Comparison of ENCODE assay signal across 36 mouse cellular contexts in the genomic region with DNA sequence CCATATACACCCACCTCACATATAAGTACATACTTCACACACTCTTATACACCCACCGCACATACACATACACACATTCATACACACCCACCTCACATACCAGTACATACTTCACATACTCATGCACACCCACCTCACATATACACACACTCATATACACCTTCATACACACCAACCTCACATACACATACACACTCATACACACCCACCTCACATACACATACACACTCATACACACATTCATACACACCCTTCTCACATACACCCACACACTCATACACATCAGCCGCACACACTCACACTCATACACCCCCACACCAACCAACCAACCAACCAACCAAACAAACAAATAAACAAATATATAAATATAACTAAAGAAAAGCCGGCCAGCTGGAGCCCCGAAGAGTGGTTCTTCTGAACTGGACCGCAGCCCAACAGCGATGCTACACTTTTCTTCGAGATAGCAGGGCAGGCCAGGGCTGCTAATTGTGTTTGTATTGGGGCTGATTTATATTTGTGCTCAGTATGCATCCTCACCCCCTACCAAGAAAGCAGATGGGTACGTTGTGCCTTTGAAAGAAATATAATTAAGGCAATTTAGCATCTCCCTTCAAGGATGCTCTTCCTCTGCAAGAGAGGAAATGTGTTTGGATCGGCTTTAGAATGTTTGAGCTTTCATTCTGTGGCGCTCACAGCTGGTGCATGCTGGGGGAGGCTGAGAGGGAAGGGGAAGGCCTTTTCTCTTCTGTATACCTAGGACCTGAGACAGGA. TPM values are rescaled to one million over a fixed set of nuclear protein-coding genes. Genes with fewer than 3 reads are reported as not detected.
A peak's percentile ranks its signal among the peaks of the same experiment; 100 is the strongest.
DNase-seq lines count a peak whose midpoint lies in the region; ATAC-seq and TF ChIP-seq lines count a peak whose summit lies in the region.
"Had no signal": no experiment of that assay in that cellular context is flagged by ENCODE, and none has a peak within 500 bp of the region (broad histone marks: within the 10 kb centered on the region; RNA-seq: fewer than 3 reads in every experiment).

No protein-coding gene starts in this region.

- peak; percentile 60 for ATAC-seq in embryonic facial prominence, embryonic 12.5 days (ENCODE audit: insufficient number of reproducible peaks, insufficient read depth, low FRiP score, low TSS enrichment)
- peak; percentile 48; the same call in 1 of the 2 replicates for ATAC-seq in hindbrain, embryonic 14.5 days (ENCODE audit: low FRiP score)
- ATAC-seq in forebrain, embryonic 14.5 days, result 0 out of 2 replicates have a peak, but pooled peaks have one; percentile 29
- ATAC-seq in hindbrain, postnatal 0 days, result 0 out of 2 replicates have a peak, but pooled peaks have one; percentile 18
- ATAC-seq: inflammation-experienced regulatory T-cells, adult 6 months had no signal

- no peaks in the 10 kb centered on the region for H3K27me3 ChIP-seq in embryonic facial prominence, embryonic 12.5 days
- H3K27me3 ChIP-seq in embryonic facial prominence, embryonic 10.5 days (replicated peaks; ENCODE audit: low read depth, poor library complexity, severe bottlenecking), result no peaks in the 10 kb centered on the region
- no peaks in the 10 kb centered on the region for H3K27me3 ChIP-seq in hindbrain, embryonic 14.5 days (ENCODE audit: control insufficient read depth, insufficient read depth, low read length)
- no peaks in the 10 kb centered on the region for H3K27me3 ChIP-seq in hindbrain, embryonic 10.5 days (ENCODE audit: insufficient read depth, poor library complexity, severe bottlenecking)
- H3K27me3 ChIP-seq in forebrain, embryonic 14.5 days (replicated peaks; ENCODE audit: control insufficient read depth, insufficient read depth, low read length), result no peaks in the 10 kb centered on the region
- no peaks in the 10 kb centered on the region for H3K27me3 ChIP-seq in hindbrain, postnatal 0 days (ENCODE audit: insufficient read depth, low read length)
- H3K27me3 ChIP-seq: limb, embryonic 15.5 days; liver, embryonic 13.5 days; neural tube, embryonic 12.5 days had no signal

- no peaks in the 10 kb centered on the region for H3K36me3 ChIP-seq in embryonic facial prominence, embryonic 12.5 days
- H3K36me3 ChIP-seq in embryonic facial prominence, embryonic 10.5 days (replicated peaks), result no peaks in the 10 kb centered on the region
- H3K36me3 ChIP-seq in hindbrain, embryonic 14.5 days (replicated peaks; ENCODE audit: control insufficient read depth, insufficient read depth), result no peaks in the 10 kb centered on the region
- H3K36me3 ChIP-seq in hindbrain, embryonic 10.5 days, result no peaks in the 10 kb centered on the region
- no peaks in the 10 kb centered on the region for H3K36me3 ChIP-seq in forebrain, embryonic 14.5 days (ENCODE audit: control insufficient read depth, insufficient read depth, low read length)
- H3K36me3 ChIP-seq in hindbrain, postnatal 0 days (ENCODE audit: insufficient read depth, low read length), result no peaks in the 10 kb centered on the region
- H3K36me3 ChIP-seq: G1E; limb, embryonic 10.5 days; limb, embryonic 15.5 days; liver, embryonic 13.5 days; neural tube, embryonic 12.5 days had no signal

- 76% methylated on average over 10 of the region's 10 CpGs for WGBS in embryonic facial prominence, embryonic 12.5 days
- WGBS in embryonic facial prominence, embryonic 10.5 days, result 82% methylated on average over 10 of the region's 10 CpGs
- 64% methylated on average over 10 of the region's 10 CpGs for WGBS in hindbrain, embryonic 14.5 days
- WGBS in hindbrain, embryonic 10.5 days, result 73% methylated on average over 10 of the region's 10 CpGs
- WGBS in forebrain, embryonic 14.5 days, result 66% methylated on average over 10 of the region's 10 CpGs
- 56% methylated on average over 10 of the region's 10 CpGs for WGBS in hindbrain, postnatal 0 days

- no peak overlapping the region for H3K4me3 ChIP-seq in embryonic facial prominence, embryonic 12.5 days
- no peak overlapping the region for H3K4me3 ChIP-seq in embryonic facial prominence, embryonic 10.5 days
- H3K4me3 ChIP-seq in hindbrain, embryonic 14.5 days (replicated peaks; ENCODE audit: low read length), result no peak overlapping the region
- H3K4me3 ChIP-seq in hindbrain, embryonic 10.5 days, result no peak overlapping the region
- no peak overlapping the region for H3K4me3 ChIP-seq in forebrain, embryonic 14.5 days (ENCODE audit: low read depth, low read length)
- H3K4me3 ChIP-seq in hindbrain, postnatal 0 days (ENCODE audit: low read length), result no peak overlapping the region
- H3K4me3 ChIP-seq: erythroblast, embryonic 14.5 days; gastrocnemius, adult 2 months; limb, embryonic 10.5 days; limb, embryonic 15.5 days; liver, embryonic 13.5 days; neural tube, embryonic 12.5 days had no signal

- no peaks in the 10 kb centered on the region for H3K4me1 ChIP-seq in embryonic facial prominence, embryonic 12.5 days
- peaks cover 4% of the 10 kb centered on the region; the same call in 1 of the 2 replicates for H3K4me1 ChIP-seq in embryonic facial prominence, embryonic 10.5 days
- no peaks in the 10 kb centered on the region for H3K4me1 ChIP-seq in hindbrain, embryonic 14.5 days (replicated peaks; ENCODE audit: control insufficient read depth, insufficient read depth, low read length)
- H3K4me1 ChIP-seq in hindbrain, embryonic 10.5 days (replicated peaks), result peaks cover 11% of the 10 kb centered on the region
- H3K4me1 ChIP-seq in forebrain, embryonic 14.5 days (ENCODE audit: control insufficient read depth, insufficient read depth, low read length), result no peaks in the 10 kb centered on the region
- H3K4me1 ChIP-seq in hindbrain, postnatal 0 days (ENCODE audit: insufficient read depth, low read length), result no peaks in the 10 kb centered on the region
- H3K4me1 ChIP-seq: limb, embryonic 10.5 days; limb, embryonic 15.5 days; liver, embryonic 13.5 days; neural tube, embryonic 12.5 days had no signal

- H3K9ac ChIP-seq in embryonic facial prominence, embryonic 12.5 days, result no peak overlapping the region
- no peak overlapping the region for H3K9ac ChIP-seq in hindbrain, embryonic 14.5 days
- H3K9ac ChIP-seq in forebrain, embryonic 14.5 days (ENCODE audit: low read length), result no peak overlapping the region
- H3K9ac ChIP-seq in hindbrain, postnatal 0 days (replicated peaks; ENCODE audit: low read length), result no peak overlapping the region
- H3K9ac ChIP-seq: limb, embryonic 15.5 days; liver, embryonic 13.5 days; neural tube, embryonic 12.5 days had no signal

- H3K9me3 ChIP-seq in embryonic facial prominence, embryonic 12.5 days, result no peaks in the 10 kb centered on the region
- no peaks in the 10 kb centered on the region; the same call in 1 of the 2 replicates for H3K9me3 ChIP-seq in embryonic facial prominence, embryonic 10.5 days
- no peaks in the 10 kb centered on the region for H3K9me3 ChIP-seq in hindbrain, embryonic 14.5 days (ENCODE audit: control insufficient read depth, low read length)
- no peaks in the 10 kb centered on the region for H3K9me3 ChIP-seq in hindbrain, embryonic 10.5 days
- no peaks in the 10 kb centered on the region for H3K9me3 ChIP-seq in forebrain, embryonic 14.5 days (replicated peaks; ENCODE audit: control insufficient read depth, low read length)
- H3K9me3 ChIP-seq in hindbrain, postnatal 0 days (ENCODE audit: low read length), result no peaks in the 10 kb centered on the region
- H3K9me3 ChIP-seq: G1E; limb, embryonic 10.5 days; limb, embryonic 15.5 days; liver, embryonic 13.5 days; neural tube, embryonic 12.5 days had no signal

- H3K4me2 ChIP-seq in embryonic facial prominence, embryonic 12.5 days (replicated peaks), result no peak overlapping the region
- no peak overlapping the region for H3K4me2 ChIP-seq in hindbrain, embryonic 14.5 days (replicated peaks)
- no peak overlapping the region for H3K4me2 ChIP-seq in forebrain, embryonic 14.5 days (ENCODE audit: low read length)
- no peak overlapping the region for H3K4me2 ChIP-seq in hindbrain, postnatal 0 days (ENCODE audit: low read depth, low read length)
- H3K4me2 ChIP-seq: heart, embryonic 11.5 days; limb, embryonic 15.5 days; liver, embryonic 13.5 days; neural tube, embryonic 12.5 days had no signal

- H3K27ac ChIP-seq in embryonic facial prominence, embryonic 12.5 days, result no peak overlapping the region
- no peak overlapping the region for H3K27ac ChIP-seq in embryonic facial prominence, embryonic 10.5 days (replicated peaks)
- H3K27ac ChIP-seq in hindbrain, embryonic 14.5 days, result peak overlapping the region; percentile 1; the same call in 1 of the 2 replicates
- no peak overlapping the region for H3K27ac ChIP-seq in hindbrain, embryonic 10.5 days
- peak overlapping the region; percentile 60 for H3K27ac ChIP-seq in forebrain, embryonic 14.5 days (ENCODE audit: low read depth, low read length)
- no peak overlapping the region for H3K27ac ChIP-seq in hindbrain, postnatal 0 days
- H3K27ac ChIP-seq: gastrocnemius, adult 2 months; limb, embryonic 10.5 days; limb, embryonic 15.5 days; liver, embryonic 13.5 days; neural tube, embryonic 12.5 days had no signal

- DNase-seq in embryonic facial prominence, embryonic 10.5 days (ENCODE audit: low spot score), result no peak
- DNase-seq in hindbrain, embryonic 14.5 days (ENCODE audit: low spot score), result no peak
- no peak for DNase-seq in hindbrain, embryonic 10.5 days (ENCODE audit: low spot score)
- peak; percentile 50 for DNase-seq in forebrain, embryonic 14.5 days (ENCODE audit: low spot score)
- no peak for DNase-seq in hindbrain, postnatal 0 days (ENCODE audit: low spot score)
- DNase-seq in adrenal gland, postnatal 14 days, result no peak
- DNase-seq in retina, embryonic 14.5 days (ENCODE audit: low spot score), result no peak
- DNase-seq: adrenal gland, postnatal 10 days; cerebellum, adult 11-12 months; cerebellum, adult 9-11 months; embryo, embryonic 11 days; gastrocnemius, adult 2 months; gastrocnemius, postnatal 36 days; heart, adult 18-20 months; heart, postnatal 36 days; kidney, adult 11 months; kidney, postnatal 14 days; layer of hippocampus, adult 9-11 months; liver, embryonic 13.5 days; lung, adult 2 months; lung, postnatal 10 days; midbrain, embryonic 14.5 days; right cerebral cortex, adult 18-20 months; right cerebral cortex, postnatal 4 days; thymus, postnatal 14 days had no signal

- no peak for TF ChIP-seq CTCF in hindbrain, postnatal 0 days (IDR thresholded peaks at IDR 0.05; ENCODE audit: low read depth)

RNA-seq across cellular contexts. Expression of gene Htr1d, which starts 11.1 kb away (rescaled TPM):
- 0.36 and 0.75 TPM in 2 replicates for polyA plus RNA-seq in embryonic facial prominence, embryonic 12.5 days (2016; fragmentation: Nextera tagmentation; extraction: Ambion mirVana)
- 0.16 TPM in 2 replicates for polyA plus RNA-seq in embryonic facial prominence, embryonic 10.5 days (2016; fragmentation: Nextera tagmentation; extraction: Ambion mirVana)
- 1.9 and 2.1 TPM in 2 replicates for polyA plus RNA-seq in hindbrain, embryonic 14.5 days (2014; fragmentation: Nextera tagmentation; extraction: Ambion mirVana)
- 0.18 and 0.52 TPM in 2 replicates for polyA plus RNA-seq in hindbrain, embryonic 10.5 days (2016; fragmentation: Nextera tagmentation; extraction: Ambion mirVana)
- 0.59 and 0.84 TPM in 2 replicates for polyA plus RNA-seq in forebrain, embryonic 14.5 days (2014; fragmentation: Nextera tagmentation; extraction: Ambion mirVana)
- total RNA-seq in hindbrain, postnatal 0 days (2014; rRNA removed), result 2.7 and 3.7 TPM in 2 replicates
- polyA plus RNA-seq in hindbrain, postnatal 0 days (2015; fragmentation: Nextera tagmentation; extraction: Ambion mirVana), result 3.6 and 4.0 TPM in 2 replicates
- 0.15 TPM in 1 of 2 replicates, not detected in the other for total RNA-seq in adrenal gland, postnatal 14 days (2021)
- total RNA-seq: gastrocnemius, adult 2 months; gastrocnemius, postnatal 36 days; heart, adult 18-20 months; heart, postnatal 36 days had no signal
- polyA plus RNA-seq: erythroblast, embryonic 14.5 days; G1E; heart, embryonic 11.5 days; inflammation-experienced regulatory T-cells, adult 6 months; liver, embryonic 13.5 days; lung, adult 2 months; spleen, adult 2 months had no signal

RNA-seq across cellular contexts. Expression of gene 6030445D17Rik, which starts 49.9 kb away (rescaled TPM):
- 0.09 and 0.34 TPM in 2 replicates for polyA plus RNA-seq in embryonic facial prominence, embryonic 12.5 days (2016; fragmentation: Nextera tagmentation; extraction: Ambion mirVana)
- polyA plus RNA-seq in embryonic facial prominence, embryonic 10.5 days (2016; fragmentation: Nextera tagmentation; extraction: Ambion mirVana), result 0.14 TPM in 1 of 2 replicates, not detected in the other
- polyA plus RNA-seq in hindbrain, embryonic 14.5 days (2014; fragmentation: Nextera tagmentation; extraction: Ambion mirVana), result 0.20 and 0.32 TPM in 2 replicates
- 0.17 and 0.24 TPM in 2 replicates for polyA plus RNA-seq in hindbrain, embryonic 10.5 days (2016; fragmentation: Nextera tagmentation; extraction: Ambion mirVana)
- 0.32 TPM in 1 of 2 replicates, not detected in the other for polyA plus RNA-seq in forebrain, embryonic 14.5 days (2014; fragmentation: Nextera tagmentation; extraction: Ambion mirVana)
- total RNA-seq in hindbrain, postnatal 0 days (2014; rRNA removed), result 0.29 and 1.0 TPM in 2 replicates
- polyA plus RNA-seq in hindbrain, postnatal 0 days (2015; fragmentation: Nextera tagmentation; extraction: Ambion mirVana), result 0.16 and 0.37 TPM in 2 replicates
- 0.56 and 0.70 TPM in 2 replicates for total RNA-seq in adrenal gland, postnatal 14 days (2021)
- total RNA-seq: G1E had no signal
- polyA plus RNA-seq: erythroblast, embryonic 14.5 days; G1E; heart, embryonic 16.5 days; liver, embryonic 13.5 days; testis, adult 2 months had no signal

RNA-seq across cellular contexts. Expression of gene Luzp1, which starts 57.4 kb away (rescaled TPM):
- 124 and 127 TPM in 2 replicates for polyA plus RNA-seq in embryonic facial prominence, embryonic 12.5 days (2016; fragmentation: Nextera tagmentation; extraction: Ambion mirVana)
- 150 and 158 TPM in 2 replicates for polyA plus RNA-seq in embryonic facial prominence, embryonic 10.5 days (2016; fragmentation: Nextera tagmentation; extraction: Ambion mirVana)
- polyA plus RNA-seq in hindbrain, embryonic 14.5 days (2014; fragmentation: Nextera tagmentation; extraction: Ambion mirVana), result 48.6 and 56.8 TPM in 2 replicates
- 108 and 133 TPM in 2 replicates for polyA plus RNA-seq in hindbrain, embryonic 10.5 days (2016; fragmentation: Nextera tagmentation; extraction: Ambion mirVana)
- 41.7 and 53.3 TPM in 2 replicates for polyA plus RNA-seq in forebrain, embryonic 14.5 days (2014; fragmentation: Nextera tagmentation; extraction: Ambion mirVana)
- 15.6 and 18.3 TPM in 2 replicates for total RNA-seq in hindbrain, postnatal 0 days (2014; rRNA removed)
- 71.4 and 76.4 TPM in 2 replicates for polyA plus RNA-seq in hindbrain, postnatal 0 days (2015; fragmentation: Nextera tagmentation; extraction: Ambion mirVana)
- 34.4 and 34.6 TPM in 2 replicates for total RNA-seq in adrenal gland, postnatal 14 days (2021)
- polyA plus RNA-seq: G1E had no signal

Comparison
In these comparisons a context has a peak if more than half of its experiments do, and no peak if none do; other contexts are left out.
1. H3K27ac ChIP-seq: peak in hindbrain, embryonic 14.5 days (single experiment) and forebrain, embryonic 14.5 days (single experiment); none in embryonic facial prominence, embryonic 12.5 days (single experiment), embryonic facial prominence, embryonic 10.5 days (single experiment), hindbrain, embryonic 10.5 days (single experiment) and hindbrain, postnatal 0 days (single experiment).
2. Peak in every context shown above with its lines, with median percentiles within 50 percentile points of each other: ATAC-seq.